Mouse (Mus musculus) midbrain, embryonic 16.5 days (tissue): ENCODE results near the gene Csdc2. TPM values are rescaled to one million over a fixed set of nuclear protein-coding genes. Genes with fewer than 3 reads are reported as not detected.

Source experiments
- ATAC-seq: fragments of 200-750 bp; cut with Nextera tagmentation; 2 replicates; pipeline ENCODE4 v1.8.0; 2017; ENCODE audit warnings: moderate TSS enrichment
- H3K27ac ChIP-seq: fragments of 300-500 bp; sonication (generic); 2 replicates; pipeline ENCODE4 v1.5.1; 2014; ENCODE audit warnings: mild to moderate bottlenecking, low read length, mixed read lengths
- H3K27me3 ChIP-seq: fragments of 300-500 bp; sonication (generic); 2 replicates; pipeline ENCODE4 v1.6.1; 2014; ENCODE audit warnings: low read depth, low read length, mixed read lengths; ENCODE audit not compliant: control insufficient read depth, insufficient read depth
- H3K36me3 ChIP-seq: fragments of 300-500 bp; sonication (generic); 2 replicates; pipeline ENCODE4 v1.6.1; 2014; ENCODE audit warnings: mild to moderate bottlenecking, low read length, moderate library complexity, mixed read lengths; ENCODE audit not compliant: control insufficient read depth, insufficient read depth
- H3K4me1 ChIP-seq: fragments of 300-500 bp; sonication (generic); 2 replicates; pipeline ENCODE4 v1.6.1; 2014; ENCODE audit warnings: mild to moderate bottlenecking, low read length, mixed read lengths; ENCODE audit not compliant: control insufficient read depth, insufficient read depth
- H3K4me2 ChIP-seq: fragments of 300-500 bp; sonication (generic); 2 replicates; pipeline ENCODE4 v1.6.1; 2014; ENCODE audit warnings: mild to moderate bottlenecking, low read length, mixed read lengths
- H3K4me3 ChIP-seq: fragments of 300-500 bp; sonication (generic); 2 replicates; pipeline ENCODE4 v1.5.1; 2014; ENCODE audit warnings: low read depth, mild to moderate bottlenecking, low read length, moderate library complexity, mixed read lengths
- H3K9ac ChIP-seq: fragments of 300-500 bp; sonication (generic); 2 replicates; pipeline ENCODE4 v1.6.1; 2014; ENCODE audit warnings: low read depth, low read length, mixed read lengths
- H3K9me3 ChIP-seq: fragments of 300-500 bp; sonication (generic); replicated peaks from 2 replicates; pipeline ENCODE4 v1.6.1; 2014; ENCODE audit warnings: mild to moderate bottlenecking, low read length, mixed read lengths; ENCODE audit not compliant: control insufficient read depth, poor library complexity, severe bottlenecking
- WGBS: fragments of 180-500 bp; shearing (Covaris S2); extraction: QIAGEN DNeasy Blood & Tissue Kit; methylation state at CpG from one replicate; pipeline ENCODE4 v1.1.7; 2014; 5-methylcytosine and 5-hydroxymethylcytosine counted together
- polyA plus RNA-seq: library from polyadenylated mRNA; unstranded; fragments of >200 nt; fragmentation: Nextera tagmentation; extraction: Ambion mirVana; gene quantifications from 2 replicates; pipeline ENCODE4 v1.2.1, GENCODE M21; 2015

The Csdc2 gene
- 241 and 293 TPM in 2 replicates for polyA plus RNA-seq

GRCm38 (mm10) chr15:81936679-81937078 lies at the start of gene Csdc2:
Gene Csdc2 (plus strand): TSS chr15:81936759.
- Histone ChIP-seq H3K9ac (peak within 1 kb of the TSS; percentile 76), H3K27me3 (no peaks in the 10 kb centered on the region), H3K4me3 (peak within 1 kb of the TSS; percentile 76), H3K4me1 (peaks cover 28% of the 10 kb centered on the region), H3K27ac (peak within 1 kb of the TSS; percentile 88), H3K9me3 (no peaks in the 10 kb centered on the region), H3K4me2 (peak within 1 kb of the TSS; percentile 61), H3K36me3 (peaks cover 3% of the 10 kb centered on the region)
- ATAC-seq, result peak; percentile 85
- 0% methylated on average over 12 of the region's 12 CpGs for WGBS

- WGBS, result 95% methylated on average over 6 of the region's 6 CpGs
- Histone ChIP-seq H3K9ac (no peak overlapping the region), H3K27ac (no peak overlapping the region), H3K4me2 (no peak overlapping the region), H3K9me3 (no peaks in the 10 kb centered on the region), H3K4me1 (no peaks in the 10 kb centered on the region), H3K4me3 (no peak overlapping the region), H3K36me3 (peaks cover 8% of the 10 kb centered on the region; the same call in 1 of the 2 replicates), H3K27me3 (no peaks in the 10 kb centered on the region)
- no peak for ATAC-seq
These were observed 49.6 kb upstream of the Csdc2 start for GRCm38 (mm10) chr15:81886795-81887550.

GRCm38 (mm10) chr15:81889175-81889574 lies 47.4 kb upstream of the Csdc2 start:
- Histone ChIP-seq H3K9ac (no peak overlapping the region), H3K4me3 (no peak overlapping the region), H3K4me1 (no peaks in the 10 kb centered on the region), H3K36me3 (peaks cover 8% of the 10 kb centered on the region; the same call in 1 of the 2 replicates), H3K9me3 (no peaks in the 10 kb centered on the region), H3K4me2 (no peak overlapping the region), H3K27me3 (no peaks in the 10 kb centered on the region), H3K27ac (no peak overlapping the region)
- no peak for ATAC-seq
- 97% methylated on average over 7 of the region's 7 CpGs for WGBS

GRCm38 (mm10) chr15:81891140-81891802 lies 45.3 kb upstream of the Csdc2 start:
- no peak overlapping the region for H3K4me2 ChIP-seq
- H3K27ac ChIP-seq, result no peak overlapping the region
- no peak overlapping the region for H3K9ac ChIP-seq
- H3K9me3 ChIP-seq, result no peaks in the 10 kb centered on the region
- H3K27me3 ChIP-seq, result no peaks in the 10 kb centered on the region
- no peak for ATAC-seq
- H3K4me1 ChIP-seq, result no peaks in the 10 kb centered on the region
- H3K36me3 ChIP-seq, result peaks cover 13% of the 10 kb centered on the region; the same call in 1 of the 2 replicates
- WGBS, result 93% methylated on average over 7 of the region's 7 CpGs
- H3K4me3 ChIP-seq, result no peak overlapping the region

- no peaks in the 10 kb centered on the region for H3K4me1 ChIP-seq
- H3K4me3 ChIP-seq, result no peak overlapping the region
- H3K36me3 ChIP-seq, result peaks cover 13% of the 10 kb centered on the region; the same call in 1 of the 2 replicates
- H3K9me3 ChIP-seq, result no peaks in the 10 kb centered on the region
- no peak overlapping the region for H3K4me2 ChIP-seq
- ATAC-seq, result no peak
- H3K9ac ChIP-seq, result no peak overlapping the region
- WGBS, result 95% methylated on average over 8 of the region's 8 CpGs
- no peak overlapping the region for H3K27ac ChIP-seq
- no peaks in the 10 kb centered on the region for H3K27me3 ChIP-seq
These were observed 44.6 kb upstream of the Csdc2 start for GRCm38 (mm10) chr15:81891822-81892580.

GRCm38 (mm10) chr15:81894002-81894401 lies 42.6 kb upstream of the Csdc2 start:
- WGBS, result 78% methylated on average over 1 of the region's 1 CpGs
- H3K9me3 ChIP-seq, result no peaks in the 10 kb centered on the region
- H3K4me3 ChIP-seq, result no peak overlapping the region
- no peak overlapping the region for H3K27ac ChIP-seq
- peaks cover 17% of the 10 kb centered on the region; the same call in 1 of the 2 replicates for H3K36me3 ChIP-seq
- ATAC-seq, result no peak
- no peaks in the 10 kb centered on the region for H3K27me3 ChIP-seq
- no peak overlapping the region for H3K9ac ChIP-seq
- H3K4me2 ChIP-seq, result no peak overlapping the region
- H3K4me1 ChIP-seq, result no peaks in the 10 kb centered on the region

GRCm38 (mm10) chr15:81896407-81896806 lies 40.2 kb upstream of the Csdc2 start:
- no peak overlapping the region for H3K27ac ChIP-seq
- H3K36me3 ChIP-seq, result peaks cover 21% of the 10 kb centered on the region
- 91% methylated on average over 2 of the region's 2 CpGs for WGBS
- ATAC-seq, result no peak
- no peaks in the 10 kb centered on the region for H3K9me3 ChIP-seq
- H3K27me3 ChIP-seq, result no peaks in the 10 kb centered on the region
- no peak overlapping the region for H3K4me3 ChIP-seq
- H3K4me1 ChIP-seq, result no peaks in the 10 kb centered on the region
- H3K9ac ChIP-seq, result no peak overlapping the region
- H3K4me2 ChIP-seq, result no peak overlapping the region

- Histone ChIP-seq H3K9ac (no peak overlapping the region), H3K4me1 (no peaks in the 10 kb centered on the region), H3K27me3 (no peaks in the 10 kb centered on the region), H3K9me3 (no peaks in the 10 kb centered on the region), H3K4me3 (no peak overlapping the region), H3K36me3 (peaks cover 21% of the 10 kb centered on the region), H3K4me2 (no peak overlapping the region), H3K27ac (no peak overlapping the region)
- WGBS, result 95% methylated on average over 5 of the region's 5 CpGs
- ATAC-seq, result no peak
These were observed 38.8 kb upstream of the Csdc2 start for GRCm38 (mm10) chr15:81897607-81898285.
